Mouse (Mus musculus): ENCODE measurements at regions not wholly inside any gene's neighbourhood (a gene's known extent, or its start where the extent isn't known, plus 50 kb on each side); places are given as distances from the start of the nearest gene placed in this dataset.
A peak's percentile ranks its signal among the peaks of the same experiment; 100 is the strongest.

DNA sequence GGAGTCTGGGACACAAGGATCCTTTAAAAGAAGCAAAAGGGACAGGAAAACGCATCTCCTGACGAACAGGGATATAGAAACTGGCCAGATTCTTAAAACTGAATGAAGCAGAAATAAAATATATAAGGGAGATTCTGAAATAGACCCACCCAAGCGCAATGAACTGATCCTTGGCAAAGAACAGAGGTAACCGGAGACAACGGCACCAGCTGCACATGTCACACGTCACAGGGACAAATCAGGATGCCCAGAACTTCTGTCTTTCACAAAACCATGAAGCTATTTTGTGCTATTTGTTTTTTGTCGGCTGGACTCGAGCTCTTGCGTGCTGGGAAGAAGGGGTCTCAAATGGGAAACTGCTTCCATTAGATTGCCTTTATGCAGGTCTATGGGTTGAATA lies 189.3 kb upstream of the A430005L14Rik start:
- no peak overlapping the region for H3K4me3 ChIP-seq (replicated peaks; ENCODE audit: low read depth, low read length)
- 66% methylated on average over 9 of the region's 9 CpGs for WGBS
- ATAC-seq (replicated peaks; ENCODE audit: low FRiP score, low read depth) = no peak
- no peak for DNase-seq (ENCODE audit: low spot score)
- H3K9ac ChIP-seq (ENCODE audit: low read depth, low read length) = no peak overlapping the region
- no peaks in the 10 kb centered on the region for H3K27me3 ChIP-seq (ENCODE audit: insufficient read depth, low read length)
- no peaks in the 10 kb centered on the region for H3K36me3 ChIP-seq (ENCODE audit: insufficient read depth, low read length)
- H3K4me1 ChIP-seq (replicated peaks; ENCODE audit: insufficient read depth, low read length) = no peaks in the 10 kb centered on the region
- no peaks in the 10 kb centered on the region for H3K9me3 ChIP-seq (replicated peaks; ENCODE audit: low read length)
- no peak for TF ChIP-seq CTCF (IDR thresholded peaks at IDR 0.05; ENCODE audit: low read depth)
- H3K27ac ChIP-seq = no peak overlapping the region
- no peak overlapping the region for H3K4me2 ChIP-seq (ENCODE audit: low read length)

GRCm38 (mm10) chr4:153768350-153768749 lies 188.7 kb upstream of the A430005L14Rik start:
- ATAC-seq (replicated peaks; ENCODE audit: low FRiP score, low read depth) (no peak), DNase-seq (ENCODE audit: low spot score) (peak; percentile 47)
- Histone ChIP-seq H3K4me3 (replicated peaks; ENCODE audit: low read depth, low read length) (no peak overlapping the region), H3K4me1 (replicated peaks; ENCODE audit: insufficient read depth, low read length) (no peaks in the 10 kb centered on the region), H3K27me3 (ENCODE audit: insufficient read depth, low read length) (no peaks in the 10 kb centered on the region), H3K9me3 (replicated peaks; ENCODE audit: low read length) (no peaks in the 10 kb centered on the region), H3K36me3 (ENCODE audit: insufficient read depth, low read length) (no peaks in the 10 kb centered on the region), H3K4me2 (ENCODE audit: low read length) (no peak overlapping the region), H3K9ac (ENCODE audit: low read depth, low read length) (no peak overlapping the region), H3K27ac (no peak overlapping the region)
- no peak for TF ChIP-seq CTCF (IDR thresholded peaks at IDR 0.05; ENCODE audit: low read depth)
- WGBS = 15% methylated on average over 3 of the region's 3 CpGs

DNA sequence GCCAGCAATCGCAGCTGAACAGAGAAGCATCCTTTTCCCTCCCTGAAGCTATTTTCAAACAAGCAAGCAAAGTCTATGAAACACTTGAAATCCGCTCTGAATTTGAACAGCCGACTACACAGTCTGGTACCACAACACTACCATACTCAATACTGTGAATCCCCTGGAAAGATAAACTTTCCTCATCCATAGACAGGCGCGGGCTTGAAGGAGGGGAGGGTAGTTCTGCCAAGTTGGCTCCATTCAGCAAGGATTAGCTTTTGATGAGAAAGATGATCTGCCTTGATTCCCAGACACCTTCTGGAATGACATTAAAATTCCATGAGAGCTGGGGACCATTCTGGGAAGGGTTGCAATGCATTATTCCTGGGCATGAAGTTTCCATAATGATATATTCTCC lies 186.4 kb upstream of the A430005L14Rik start:
- Histone ChIP-seq H3K36me3 (ENCODE audit: insufficient read depth, low read length) (no peaks in the 10 kb centered on the region), H3K9ac (ENCODE audit: low read depth, low read length) (no peak overlapping the region), H3K27ac (no peak overlapping the region), H3K4me2 (ENCODE audit: low read length) (no peak overlapping the region), H3K27me3 (ENCODE audit: insufficient read depth, low read length) (no peaks in the 10 kb centered on the region), H3K4me1 (replicated peaks; ENCODE audit: insufficient read depth, low read length) (no peaks in the 10 kb centered on the region), H3K9me3 (replicated peaks; ENCODE audit: low read length) (no peaks in the 10 kb centered on the region), H3K4me3 (replicated peaks; ENCODE audit: low read depth, low read length) (no peak overlapping the region)
- no peak for DNase-seq (ENCODE audit: low spot score)
- ATAC-seq (replicated peaks; ENCODE audit: low FRiP score, low read depth) = no peak
- WGBS = 58% methylated on average over 5 of the region's 5 CpGs
- TF ChIP-seq CTCF (IDR thresholded peaks at IDR 0.05; ENCODE audit: low read depth) = no peak

DNA sequence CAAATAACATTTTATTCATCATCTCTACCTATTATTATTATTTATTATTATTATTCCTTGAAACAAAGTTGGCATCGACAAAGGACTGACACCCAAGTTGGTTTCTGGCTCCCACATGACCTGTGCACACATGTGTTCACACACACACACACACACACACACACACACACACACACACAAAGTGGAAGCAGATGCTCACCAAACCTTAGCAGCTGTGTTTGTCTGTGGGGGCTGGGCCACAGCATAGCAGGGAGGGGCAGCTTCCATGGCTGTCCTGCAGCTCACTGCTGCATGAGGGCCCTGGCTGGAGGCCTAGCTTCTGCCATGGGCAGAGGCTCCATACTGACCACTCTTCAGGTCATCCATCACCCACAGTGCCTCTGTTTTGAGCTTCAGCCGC lies 176.5 kb upstream of the A430005L14Rik start:
- 70% methylated on average over 2 of the region's 2 CpGs for WGBS

GRCm38 (mm10) chr4:153781271-153781670 lies 175.8 kb upstream of the A430005L14Rik start:
- Histone ChIP-seq H3K9me3 (replicated peaks; ENCODE audit: low read length) (no peaks in the 10 kb centered on the region), H3K4me2 (ENCODE audit: low read length) (no peak overlapping the region), H3K9ac (ENCODE audit: low read depth, low read length) (no peak overlapping the region), H3K4me1 (replicated peaks; ENCODE audit: insufficient read depth, low read length) (no peaks in the 10 kb centered on the region), H3K4me3 (replicated peaks; ENCODE audit: low read depth, low read length) (no peak overlapping the region), H3K27me3 (ENCODE audit: insufficient read depth, low read length) (no peaks in the 10 kb centered on the region), H3K27ac (no peak overlapping the region), H3K36me3 (ENCODE audit: insufficient read depth, low read length) (no peaks in the 10 kb centered on the region)
- WGBS = 65% methylated on average over 7 of the region's 7 CpGs
- DNase-seq (ENCODE audit: low spot score) (no peak), ATAC-seq (replicated peaks; ENCODE audit: low FRiP score, low read depth) (no peak)
- no peak for TF ChIP-seq CTCF (IDR thresholded peaks at IDR 0.05; ENCODE audit: low read depth)

More for the DNA sequence above, 176.5 kb upstream of the A430005L14Rik start:
- no peak overlapping the region for H3K27ac ChIP-seq
- no peaks in the 10 kb centered on the region for H3K36me3 ChIP-seq (ENCODE audit: insufficient read depth, low read length)
- no peak for DNase-seq (ENCODE audit: low spot score)
- H3K4me1 ChIP-seq (replicated peaks; ENCODE audit: insufficient read depth, low read length) = no peaks in the 10 kb centered on the region
- no peaks in the 10 kb centered on the region for H3K9me3 ChIP-seq (replicated peaks; ENCODE audit: low read length)
- no peak for TF ChIP-seq CTCF (IDR thresholded peaks at IDR 0.05; ENCODE audit: low read depth)
- no peak overlapping the region for H3K9ac ChIP-seq (ENCODE audit: low read depth, low read length)
- no peak for ATAC-seq (replicated peaks; ENCODE audit: low FRiP score, low read depth)
- no peak overlapping the region for H3K4me2 ChIP-seq (ENCODE audit: low read length)
- no peaks in the 10 kb centered on the region for H3K27me3 ChIP-seq (ENCODE audit: insufficient read depth, low read length)
- no peak overlapping the region for H3K4me3 ChIP-seq (replicated peaks; ENCODE audit: low read depth, low read length)

GRCm38 (mm10) chr4:153781981-153782521 lies 175.0 kb upstream of the A430005L14Rik start:
- Histone ChIP-seq H3K4me1 (replicated peaks; ENCODE audit: insufficient read depth, low read length) (no peaks in the 10 kb centered on the region), H3K4me3 (replicated peaks; ENCODE audit: low read depth, low read length) (no peak overlapping the region), H3K9ac (ENCODE audit: low read depth, low read length) (no peak overlapping the region), H3K27ac (no peak overlapping the region), H3K36me3 (ENCODE audit: insufficient read depth, low read length) (no peaks in the 10 kb centered on the region), H3K4me2 (ENCODE audit: low read length) (no peak overlapping the region), H3K27me3 (ENCODE audit: insufficient read depth, low read length) (no peaks in the 10 kb centered on the region), H3K9me3 (replicated peaks; ENCODE audit: low read length) (no peaks in the 10 kb centered on the region)
- WGBS = 79% methylated on average over 10 of the region's 10 CpGs
- ATAC-seq (replicated peaks; ENCODE audit: low FRiP score, low read depth) (no peak), DNase-seq (ENCODE audit: low spot score) (no peak)
- TF ChIP-seq CTCF (IDR thresholded peaks at IDR 0.05; ENCODE audit: low read depth) = no peak

- Histone ChIP-seq H3K4me2 (ENCODE audit: low read length) (no peak overlapping the region), H3K27me3 (ENCODE audit: insufficient read depth, low read length) (no peaks in the 10 kb centered on the region), H3K4me3 (replicated peaks; ENCODE audit: low read depth, low read length) (no peak overlapping the region), H3K36me3 (ENCODE audit: insufficient read depth, low read length) (no peaks in the 10 kb centered on the region), H3K27ac (no peak overlapping the region), H3K4me1 (replicated peaks; ENCODE audit: insufficient read depth, low read length) (no peaks in the 10 kb centered on the region), H3K9me3 (replicated peaks; ENCODE audit: low read length) (no peaks in the 10 kb centered on the region), H3K9ac (ENCODE audit: low read depth, low read length) (no peak overlapping the region)
- 87% methylated on average over 11 of the region's 11 CpGs for WGBS
- DNase-seq (ENCODE audit: low spot score) (no peak), ATAC-seq (replicated peaks; ENCODE audit: low FRiP score, low read depth) (no peak)
- no peak for TF ChIP-seq CTCF (IDR thresholded peaks at IDR 0.05; ENCODE audit: low read depth)
These were observed 172.6 kb upstream of the A430005L14Rik start for GRCm38 (mm10) chr4:153784401-153784800.
